Mouse (Mus musculus) testis, adult 2 months (tissue): ENCODE data around the gene Ivl.

ENCODE experiments used
- CTCF ChIP-seq: fragments of 200-500 bp; IDR thresholded peaks from 2 replicates; pipeline ENCODE4 v1.5.1; 2012; ENCODE audit warnings: low read depth, mild to moderate bottlenecking, inconsistent platforms, low read length, moderate library complexity; ENCODE audit not compliant: control insufficient read depth, insufficient read depth, insufficient replicate concordance
- POLR2A ChIP-seq: fragments of 200-500 bp; IDR thresholded peaks from 2 replicates; pipeline ENCODE4 v1.6.1; 2012; ENCODE audit warnings: low read depth, mild to moderate bottlenecking, inconsistent platforms, low read length, moderate library complexity; ENCODE audit not compliant: control insufficient read depth

DNA sequence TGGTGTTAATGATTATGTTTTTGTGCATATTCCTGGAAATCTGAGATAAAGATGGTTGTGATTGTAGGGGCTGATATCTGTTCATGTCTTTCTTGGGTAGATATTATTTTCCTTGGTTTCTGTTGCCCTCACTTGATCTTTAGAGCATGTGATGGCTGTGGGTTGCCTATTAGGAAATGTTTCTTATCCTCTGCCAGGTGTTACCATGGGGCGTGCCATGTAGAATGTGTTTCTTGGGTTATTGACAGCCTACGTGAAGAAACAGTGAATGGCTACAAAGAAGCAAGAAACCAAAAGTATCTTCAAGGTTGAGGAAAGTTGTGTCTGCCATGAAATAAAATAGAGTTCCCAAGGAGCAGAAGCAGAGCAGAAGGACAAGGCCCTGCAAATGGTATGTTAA is 24.9 kb upstream of the Ivl start:
- TF ChIP-seq CTCF (no peak), POLR2A (no peak)
